Mouse (Mus musculus) erythroid progenitor cell, adult 5-6 weeks (primary cell): ENCODE results near the gene Cbarp. TPM values are rescaled to one million over a fixed set of nuclear protein-coding genes. Genes with fewer than 3 reads are reported as not detected.

Source experiments
- ATAC-seq: replicated peaks from 2 replicates; pipeline ENCODE4 v1.8.0; 2016; ENCODE audit warnings: moderate number of reproducible peaks, mild to moderate bottlenecking, moderate TSS enrichment, inconsistent platforms; ENCODE audit not compliant: poor library complexity, low FRiP score, severe bottlenecking
- total RNA-seq, 2 experiments: library from RNA; stranded (forward) in 1 of 2; stranded (reverse) in 1 of 2; fragments of 150-400 nt in 1 of 2; fragments of 186-747, 209-891 nt in 1 of 2; gene quantifications; 2 replicates each; pipeline versions ENCODE4 v1.2.3 to v1.2.4; 2015 to 2017; ENCODE audit warnings: low replicate concordance in 2 of 2

Gene Cbarp
- total RNA-seq, 2 experiments from 2014 or later = not detected

- ATAC-seq = no peak
Observed at GRCm38 (mm10) chr10:80135161-80135560, 5.5 kb downstream of the Cbarp start.

DNA sequence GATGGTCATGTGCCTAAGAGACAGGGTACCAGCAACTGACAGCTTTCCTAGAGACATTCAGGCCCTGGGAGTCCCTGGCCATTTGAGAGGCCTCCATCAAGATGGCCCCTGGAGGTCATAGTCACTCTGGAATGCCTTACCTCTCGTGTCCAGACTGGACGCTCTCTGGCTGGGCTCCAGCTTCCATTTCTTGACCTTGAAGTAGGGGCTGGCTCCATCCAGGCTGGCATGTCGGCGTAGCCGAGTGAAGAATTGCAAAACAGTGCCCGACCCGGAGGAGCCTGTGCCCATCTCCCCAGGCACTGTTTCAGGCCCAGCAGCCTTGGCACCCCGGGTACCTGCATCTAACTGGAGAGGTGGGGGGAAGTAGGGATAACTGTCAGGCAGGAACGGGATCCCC, 6.2 kb downstream of the Cbarp start:
- ATAC-seq = no peak

- ATAC-seq = peak; percentile 36; the same call in 1 of the 2 replicates
Observed at GRCm38 (mm10) chr10:80133226-80133849, 7.3 kb downstream of the Cbarp start.

GRCm38 (mm10) chr10:80131952-80132350, 8.7 kb downstream of the Cbarp start:
- ATAC-seq = no peak

DNA sequence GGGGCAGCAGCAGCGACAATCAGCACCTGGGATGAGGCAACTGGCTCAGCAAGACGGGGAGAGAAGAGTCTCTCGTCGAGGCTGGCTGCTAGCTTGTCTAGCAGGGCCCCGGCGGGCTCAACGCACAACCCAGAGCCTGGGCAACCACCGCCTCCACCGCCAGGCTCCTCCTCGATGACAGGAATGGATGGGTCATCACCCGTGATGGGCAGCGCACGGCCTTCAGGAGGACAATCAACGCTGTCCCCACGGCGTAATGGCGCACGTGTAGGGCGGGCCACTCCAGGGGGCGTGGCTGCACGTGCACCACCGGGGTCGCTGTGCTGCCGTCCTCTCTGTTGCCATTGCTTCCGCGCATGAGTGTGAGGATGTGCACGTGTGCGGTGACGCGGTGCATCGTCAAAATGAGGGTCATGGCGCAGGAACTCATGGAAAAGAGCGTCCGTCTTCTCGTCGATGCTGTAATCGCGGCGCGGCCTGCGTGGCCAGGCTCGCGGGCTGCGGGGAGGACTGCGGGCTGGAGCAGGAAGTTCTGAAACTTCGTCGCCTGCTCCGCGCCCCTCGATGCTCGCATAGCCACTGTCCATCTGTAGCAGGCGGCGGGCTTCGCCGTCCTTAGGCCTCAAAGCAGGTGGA, 9.2 kb downstream of the Cbarp start:
- ATAC-seq = no peak

GRCm38 (mm10) chr10:80130403-80131031, 10.1 kb downstream of the Cbarp start:
- no peak for ATAC-seq

DNA sequence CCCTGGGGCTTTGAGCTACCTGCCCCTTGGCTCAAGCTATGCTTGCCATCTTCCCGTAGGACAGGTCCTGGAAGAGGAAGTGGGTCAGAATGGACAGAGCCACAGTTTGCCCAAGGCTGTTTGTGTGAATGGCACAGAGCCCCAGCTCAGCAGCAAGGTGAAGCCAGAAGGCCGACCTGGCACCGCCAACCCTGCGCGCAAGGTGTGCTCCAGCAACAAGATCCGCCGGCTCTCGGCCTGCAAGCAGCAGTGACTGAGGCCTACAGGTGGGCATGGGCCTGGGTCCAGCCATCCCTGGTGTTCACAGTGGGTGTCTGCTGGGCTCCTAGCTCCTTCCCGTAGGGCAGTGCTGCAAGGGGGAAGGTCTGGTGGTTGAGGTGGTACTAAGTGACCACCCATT, 10.8 kb downstream of the Cbarp start:
- no peak for ATAC-seq

DNA sequence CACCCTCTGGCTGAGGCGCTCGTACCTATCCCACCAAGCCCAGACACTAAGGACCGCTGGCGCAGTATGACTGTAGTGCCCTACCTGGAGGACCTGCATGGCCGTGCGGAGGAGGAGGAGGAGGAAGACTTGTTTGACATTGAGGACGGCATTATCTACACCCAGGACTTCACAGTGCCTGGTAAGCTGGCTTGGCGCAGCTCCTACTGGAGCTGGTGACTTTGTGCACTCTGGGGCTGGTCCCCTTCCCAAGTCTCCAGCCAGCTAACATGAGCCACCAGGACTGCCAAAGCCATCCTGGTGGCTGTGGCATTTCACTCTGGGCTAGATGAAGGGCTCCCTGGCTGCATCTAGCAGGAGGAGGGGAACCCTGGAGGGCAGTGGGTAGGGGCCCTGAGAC, 12.7 kb downstream of the Cbarp start:
- ATAC-seq = no peak

- peak; percentile 84 for ATAC-seq
Observed at GRCm38 (mm10) chr10:80123932-80124562, 16.6 kb downstream of the Cbarp start.

- no peak for ATAC-seq
Observed at GRCm38 (mm10) chr10:80121639-80122038, 19.0 kb downstream of the Cbarp start.

DNA sequence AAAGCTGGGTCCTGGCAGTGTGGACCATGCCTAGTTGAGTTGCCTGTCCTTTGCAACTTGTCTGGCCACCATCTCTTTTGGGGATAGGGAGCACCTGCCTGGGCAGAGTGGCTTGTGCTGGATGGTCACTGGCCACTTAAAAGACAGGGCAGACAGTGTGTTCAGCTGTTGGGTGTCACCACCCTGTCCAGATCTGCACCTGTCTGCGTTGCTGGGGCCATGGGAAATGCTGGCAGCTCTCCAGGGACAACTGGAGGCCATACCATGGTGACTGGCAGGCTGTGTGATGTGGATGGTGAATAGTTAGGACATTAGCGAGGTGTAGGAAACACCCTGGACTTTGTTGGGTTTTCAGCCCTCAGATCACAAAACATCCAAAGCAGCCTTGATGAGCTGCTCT, 20.5 kb downstream of the Cbarp start:
- no peak for ATAC-seq

GRCm38 (mm10) chr10:80118552-80118951, 22.1 kb downstream of the Cbarp start:
- no peak for ATAC-seq

- ATAC-seq = no peak
Observed at GRCm38 (mm10) chr10:80117736-80118135, 22.9 kb downstream of the Cbarp start.

DNA sequence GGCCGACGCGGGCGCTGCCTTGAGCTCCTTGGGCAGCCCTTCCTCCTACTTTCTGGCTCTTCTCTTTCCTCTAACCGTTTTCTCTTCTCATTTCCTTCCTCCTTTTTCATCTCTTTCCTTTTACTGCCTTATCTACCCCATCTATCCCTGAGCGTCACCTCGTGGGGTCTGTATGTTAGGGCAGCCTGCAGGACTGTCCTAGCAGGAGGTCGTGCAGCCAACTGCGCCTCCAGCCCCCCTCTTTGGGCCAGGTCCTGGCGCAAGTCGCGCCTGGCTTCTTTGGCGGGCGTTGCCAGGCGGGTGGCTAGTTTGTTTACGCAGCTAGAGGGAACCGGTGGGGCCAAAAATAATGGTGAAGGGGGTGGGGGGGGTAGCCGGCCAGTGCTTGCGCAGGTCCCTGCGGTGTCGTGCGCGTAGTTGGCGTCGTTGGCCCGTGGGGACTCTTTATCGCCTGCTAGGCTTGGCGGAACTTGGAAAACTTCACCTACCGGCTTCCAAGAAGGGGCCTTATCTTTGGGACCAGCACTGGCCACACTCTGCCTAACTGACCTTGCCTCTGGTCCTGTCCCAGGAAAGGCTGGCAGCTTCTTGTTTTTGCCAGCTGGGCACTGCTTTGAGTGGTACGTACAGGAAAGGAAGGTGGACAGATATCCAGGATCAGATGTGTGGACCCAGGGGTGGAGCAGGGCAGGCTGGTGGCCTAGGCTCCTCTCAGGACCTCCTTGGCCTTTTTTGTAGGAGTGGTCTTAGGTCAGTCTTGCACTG, 23.5 kb downstream of the Cbarp start:
- ATAC-seq = peak; percentile 36

DNA sequence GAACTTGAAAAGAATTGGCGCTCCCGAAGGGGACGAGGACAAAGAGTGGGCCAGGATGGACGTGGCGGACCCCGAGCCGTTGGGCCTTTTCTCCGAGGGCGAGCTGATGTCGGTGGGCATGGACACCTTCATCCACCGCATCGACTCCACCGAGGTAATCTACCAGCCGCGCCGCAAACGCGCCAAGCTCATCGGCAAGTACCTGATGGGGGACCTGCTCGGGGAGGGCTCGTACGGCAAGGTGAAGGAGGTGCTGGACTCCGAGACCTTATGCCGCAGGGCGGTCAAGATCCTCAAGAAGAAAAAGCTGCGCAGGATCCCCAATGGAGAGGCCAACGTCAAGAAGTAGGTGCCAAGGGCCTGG, 24.1 kb downstream of the Cbarp start:
- ATAC-seq = 0 out of 2 replicates have a peak, but pooled peaks have one; percentile 1

GRCm38 (mm10) chr10:80115944-80116335, 24.7 kb downstream of the Cbarp start:
- no peak for ATAC-seq

- ATAC-seq = peak; percentile 79
Observed at GRCm38 (mm10) chr10:80115290-80115943, 25.2 kb downstream of the Cbarp start, which contains the start of gene Stk11. Stk11 (plus strand) TSS chr10:80115803.

DNA sequence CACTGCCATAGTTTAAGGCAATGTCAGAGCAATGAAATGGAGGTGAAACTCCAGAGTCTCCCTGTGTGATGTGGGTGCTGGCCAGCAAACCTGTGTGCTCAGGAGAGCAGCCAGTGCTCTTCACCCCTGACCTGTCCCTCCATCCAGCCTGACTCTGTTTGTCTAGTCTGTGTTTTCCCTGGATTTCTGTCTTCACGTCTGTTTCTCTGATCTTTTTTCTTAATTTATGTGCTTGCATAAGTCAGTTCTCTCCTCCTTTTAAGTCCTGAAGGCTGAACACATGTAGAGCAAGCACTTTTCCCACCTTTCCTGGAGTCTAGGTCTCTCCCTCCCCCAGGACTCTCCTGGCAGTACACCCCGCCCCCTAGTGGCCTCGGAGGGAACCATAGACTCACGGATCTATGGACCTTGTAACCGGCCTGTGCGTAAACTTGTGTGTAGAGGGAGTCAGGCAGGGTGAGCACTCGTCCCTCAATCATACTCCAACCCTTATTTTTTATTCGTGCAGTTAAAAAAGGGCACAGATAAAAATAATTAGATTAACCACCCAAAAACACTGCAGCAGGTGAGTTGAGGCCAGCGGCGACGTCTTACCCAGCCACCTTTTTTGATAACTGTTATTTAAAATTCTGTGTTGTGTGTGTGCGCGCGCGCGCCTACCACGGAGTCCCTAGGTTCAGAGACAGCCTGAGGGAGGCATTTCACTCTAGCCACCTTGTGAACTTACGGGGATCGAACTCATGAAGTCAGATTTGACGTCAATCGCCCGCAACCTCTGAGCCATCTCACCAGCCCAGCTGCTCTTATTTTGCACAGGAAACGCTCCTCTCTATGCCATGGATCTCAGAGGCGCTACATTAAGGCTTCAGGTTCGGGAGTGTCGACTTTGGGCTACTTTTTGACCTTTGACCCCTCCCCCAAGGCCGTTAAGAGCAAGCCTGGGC, 26.0 kb downstream of the Cbarp start:
- ATAC-seq = peak; percentile 59
